Mouse (Mus musculus) olfactory bulb, adult 2 months (tissue): ENCODE results near the gene Gpr158.

Experiments used
- CTCF ChIP-seq: fragments of 200-500 bp; IDR thresholded peaks from 2 replicates; pipeline ENCODE4 v1.5.1; 2012; ENCODE audit warnings: low read depth, mild to moderate bottlenecking, low read length, moderate library complexity; ENCODE audit not compliant: insufficient read depth
- POLR2A ChIP-seq: fragments of 200-500 bp; IDR thresholded peaks from 2 replicates; pipeline ENCODE4 v1.6.1; 2012; ENCODE audit warnings: mild to moderate bottlenecking, low read depth, low read length, moderate library complexity; ENCODE audit not compliant: insufficient read depth

DNA sequence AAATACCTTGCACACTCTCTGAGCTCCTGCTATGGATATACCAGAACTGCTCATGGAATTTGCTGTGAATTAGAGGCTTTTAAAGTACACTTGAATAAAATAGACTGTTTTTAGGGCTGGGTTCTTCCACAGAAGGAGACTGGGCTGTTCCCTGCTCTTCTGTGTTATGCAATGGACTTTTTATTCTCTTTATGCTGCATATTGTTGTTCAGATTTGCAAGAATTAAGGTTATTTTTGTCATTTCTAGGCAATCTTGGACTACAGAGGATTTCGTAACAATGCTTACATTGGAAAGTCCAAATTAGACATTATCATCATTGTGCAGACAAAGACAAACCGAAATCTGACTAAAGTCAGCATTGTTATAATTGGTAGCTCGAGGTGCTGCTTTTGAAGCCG is 298.4 kb downstream of the Gpr158 start:
- TF ChIP-seq CTCF (no peak), POLR2A (no peak)
